Mouse (Mus musculus) adrenal gland, postnatal 14 days (tissue): Measurements from ENCODE around the gene Ttll3. TPM values are rescaled to one million over a fixed set of nuclear protein-coding genes. Genes with fewer than 3 reads are reported as not detected.

Experiments
- DNase-seq: peaks from one replicate; pipeline ENCODE4 v3.0.0; 2021; ENCODE audit warnings: mixed read lengths
- total RNA-seq: library from RNA; stranded (reverse); gene quantifications from 2 replicates; pipeline ENCODE4 v1.2.3, GENCODE M21; 2021

Ttll3 gene
- total RNA-seq, 1 experiment from 2014 or later, result 4.1 TPM

DNA sequence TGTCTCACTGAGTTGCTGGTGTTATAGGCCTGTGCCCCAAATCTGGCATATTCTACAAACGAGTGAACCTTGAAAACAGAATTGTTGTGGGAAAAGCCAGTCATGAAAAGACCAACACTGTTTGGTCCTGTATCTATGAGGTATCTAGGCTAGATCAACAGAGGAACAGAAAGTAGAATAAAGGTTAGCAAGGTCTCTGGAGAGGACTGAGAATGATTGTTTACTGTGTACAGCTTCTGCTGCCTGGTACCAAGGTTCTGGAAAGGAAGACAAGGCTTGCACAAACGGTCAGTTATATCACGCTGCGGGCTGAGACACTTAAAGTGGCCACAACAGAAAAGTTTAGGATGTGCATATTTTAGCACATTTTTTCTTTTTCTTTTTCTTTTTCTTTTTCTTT, 37.6 kb downstream of the Ttll3 start:
- DNase-seq, result no peak

DNA sequence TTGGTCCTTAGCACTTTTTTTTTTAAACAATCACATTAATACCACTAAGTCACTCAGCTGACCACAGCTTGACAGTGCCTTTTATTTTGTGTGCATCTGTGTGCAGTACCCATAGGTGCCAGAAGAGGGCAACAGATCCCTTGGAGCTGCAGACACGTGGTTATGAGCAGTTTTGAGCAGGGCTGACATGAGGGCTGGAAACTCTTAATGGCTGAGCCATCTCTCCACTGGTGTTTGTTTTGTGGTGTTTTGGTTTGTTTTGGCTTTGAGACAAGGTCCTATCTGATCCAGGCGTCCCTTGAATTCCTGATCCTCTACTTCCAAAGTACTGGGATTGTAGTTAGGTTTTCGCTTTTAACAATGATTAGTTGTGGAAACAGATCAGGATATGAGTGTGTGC, 38.3 kb downstream of the Ttll3 start:
- peak; percentile 73 for DNase-seq

DNA sequence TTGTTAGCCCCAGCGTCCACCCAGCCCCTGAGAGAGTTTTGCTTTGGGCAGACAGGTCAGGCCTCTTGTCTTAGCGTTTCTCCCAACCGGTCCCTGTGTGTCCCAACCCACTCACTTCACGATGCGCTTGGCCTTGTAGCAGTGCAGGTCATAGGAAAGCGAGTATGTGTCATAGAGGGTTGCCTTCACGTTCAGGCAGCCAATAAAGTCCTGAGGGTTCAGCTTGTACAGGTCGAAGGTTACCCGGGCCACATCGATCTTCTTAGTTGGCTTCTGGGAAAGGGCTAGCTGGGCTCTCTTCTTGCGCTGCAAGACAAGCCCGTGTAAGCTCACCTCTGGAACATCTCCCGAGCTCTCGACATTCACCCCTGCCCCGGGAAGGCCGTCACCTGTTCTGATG, 38.9 kb downstream of the Ttll3 start:
- DNase-seq, result no peak

DNA sequence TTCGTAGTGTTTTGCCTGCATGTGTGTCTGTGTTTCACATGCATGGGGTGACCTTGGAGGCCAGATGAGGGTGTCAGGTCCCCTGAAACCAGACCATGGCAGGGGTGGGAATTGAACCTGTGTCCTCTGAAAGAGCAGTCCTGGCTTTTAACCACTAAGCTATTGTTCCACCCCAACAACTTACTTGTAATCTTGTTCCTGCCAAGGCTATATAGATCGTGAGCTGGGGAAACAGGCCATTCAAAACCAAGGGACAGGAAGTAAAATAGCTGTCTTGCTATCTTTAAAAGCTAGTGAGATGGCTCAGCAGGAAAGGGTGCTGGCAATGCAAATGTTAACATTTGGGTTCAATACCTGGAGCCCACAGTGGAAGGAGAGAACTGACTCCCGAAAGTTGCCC, 40.9 kb downstream of the Ttll3 start:
- DNase-seq, result no peak

DNA sequence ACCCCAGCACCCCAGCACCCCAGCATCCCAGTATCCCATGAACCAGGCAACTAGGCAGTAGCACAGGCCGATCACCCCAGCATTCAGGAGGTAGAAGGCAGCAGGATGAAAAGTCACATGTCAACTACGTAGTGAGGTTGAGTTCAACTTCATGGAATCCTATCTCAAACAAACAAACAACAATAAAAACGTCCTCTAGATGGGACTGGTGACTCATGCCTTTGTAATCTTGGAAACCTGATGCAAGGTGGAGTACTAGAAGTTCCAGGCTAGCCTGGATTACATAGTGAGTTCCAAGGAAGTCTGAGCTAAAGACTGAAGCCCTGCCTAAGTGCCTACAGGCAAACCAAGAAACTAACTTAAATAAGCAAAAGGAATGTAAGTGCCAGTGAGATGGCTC, 41.8 kb downstream of the Ttll3 start:
- DNase-seq, result no peak

DNA sequence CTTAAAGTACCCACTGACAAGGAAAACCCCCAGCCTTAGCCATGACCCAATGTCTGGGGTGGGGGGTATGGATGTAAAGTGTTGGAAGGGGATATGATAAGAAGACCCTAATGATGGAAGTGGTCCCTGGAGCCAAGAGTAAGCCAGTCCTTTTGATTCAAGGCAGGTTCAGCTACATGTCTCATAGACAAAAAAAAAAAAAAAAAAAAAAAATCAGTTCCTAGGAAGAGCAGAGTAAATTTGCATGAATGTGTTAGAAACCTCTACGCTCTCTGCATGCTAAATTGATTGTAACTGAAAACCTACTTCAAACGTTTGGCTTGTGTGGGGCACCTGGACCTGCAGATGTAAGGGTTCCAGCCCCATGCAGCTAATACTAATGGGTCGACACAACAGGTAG, 42.7 kb downstream of the Ttll3 start:
- DNase-seq, result no peak

DNA sequence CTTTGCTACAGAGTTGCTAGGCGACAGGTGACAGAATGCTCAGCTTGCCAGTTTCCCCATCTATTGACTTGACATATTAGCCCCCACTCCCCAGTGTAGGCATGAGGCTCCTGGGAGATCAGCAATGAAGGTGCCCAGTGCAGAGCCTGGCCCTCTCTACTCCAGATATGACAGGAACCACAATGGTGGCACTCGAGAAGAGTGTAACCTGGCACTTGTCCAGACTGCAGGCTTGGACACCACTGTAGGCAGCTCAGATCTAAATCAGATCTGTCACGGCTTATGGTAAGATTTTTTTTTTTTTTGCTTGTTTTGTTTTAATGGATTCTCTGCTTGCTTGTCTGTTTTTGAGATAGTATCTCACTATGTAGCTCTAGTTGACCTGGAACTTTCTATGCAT, 44.6 kb downstream of the Ttll3 start:
- DNase-seq, result no peak

DNA sequence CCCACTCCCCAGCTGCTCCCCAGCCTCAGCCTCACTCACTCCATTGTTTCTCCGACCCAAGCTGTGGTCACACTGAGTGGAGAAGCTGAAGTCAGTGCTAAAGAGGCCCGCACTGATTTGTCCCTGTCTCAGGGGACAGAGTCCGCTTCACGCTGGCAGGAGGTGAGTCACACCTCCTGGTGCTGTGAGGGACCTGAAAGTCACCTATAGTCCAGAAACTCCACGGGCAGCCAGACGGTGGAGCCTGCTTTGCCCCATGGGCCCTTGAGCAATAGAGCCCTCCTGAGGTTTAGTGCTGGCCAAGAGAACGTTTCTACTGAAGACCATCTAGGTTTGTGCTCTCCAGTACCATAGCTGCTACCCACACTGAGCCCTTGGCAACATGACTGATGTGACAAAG, 45.6 kb downstream of the Ttll3 start:
- peak; percentile 70 for DNase-seq

DNA sequence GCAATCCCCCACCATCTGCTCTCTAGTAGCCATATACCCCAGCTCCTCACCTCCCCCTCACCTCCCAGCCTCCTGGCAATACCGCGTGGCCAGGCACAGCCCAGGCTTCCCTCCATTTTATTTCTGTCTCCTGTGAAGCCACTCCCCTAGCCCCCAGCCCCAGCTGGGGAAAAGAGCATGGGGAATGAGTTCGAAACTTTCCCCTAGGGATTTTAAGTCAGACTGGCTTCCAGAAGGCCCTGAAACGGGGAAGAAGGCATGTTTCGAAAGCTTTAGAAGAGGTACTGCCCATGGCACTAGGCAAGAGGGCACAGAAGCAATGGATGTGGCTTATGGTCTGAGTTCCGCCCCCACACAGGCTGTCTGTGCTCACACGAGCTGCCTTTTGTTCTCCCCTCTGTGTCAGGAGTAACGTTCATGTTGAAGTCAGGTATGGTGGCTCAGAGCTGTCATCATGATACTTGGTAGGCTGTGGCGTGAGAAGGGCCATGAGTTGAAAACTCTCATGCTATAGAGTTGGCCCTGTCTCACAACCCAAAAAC, 46.7 kb downstream of the Ttll3 start, which contains the start of gene Cidec:
Gene Cidec, minus strand, starts transcription at position 97 of the 542 bp plus-strand sequence.
- peak; percentile 36 for DNase-seq

DNA sequence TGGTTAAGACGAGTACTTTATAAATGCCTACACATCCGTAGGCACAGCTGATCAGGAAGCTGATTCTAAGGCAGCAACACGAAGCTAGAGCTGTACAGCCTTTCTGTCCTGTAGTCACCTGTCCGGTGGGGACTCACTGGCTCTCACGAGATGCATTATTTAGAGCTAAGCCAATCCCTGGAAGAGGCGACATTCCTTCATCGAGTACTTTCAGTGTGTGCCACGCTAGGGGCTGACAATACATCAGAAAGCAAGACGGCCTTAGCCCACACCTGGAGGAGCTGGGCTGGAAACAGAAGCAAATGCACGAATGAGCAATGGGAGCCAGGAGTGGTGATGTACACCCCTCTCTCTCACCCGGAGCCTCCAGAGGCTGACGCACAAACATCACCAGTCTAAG, 48.1 kb downstream of the Ttll3 start:
- no peak for DNase-seq

DNA sequence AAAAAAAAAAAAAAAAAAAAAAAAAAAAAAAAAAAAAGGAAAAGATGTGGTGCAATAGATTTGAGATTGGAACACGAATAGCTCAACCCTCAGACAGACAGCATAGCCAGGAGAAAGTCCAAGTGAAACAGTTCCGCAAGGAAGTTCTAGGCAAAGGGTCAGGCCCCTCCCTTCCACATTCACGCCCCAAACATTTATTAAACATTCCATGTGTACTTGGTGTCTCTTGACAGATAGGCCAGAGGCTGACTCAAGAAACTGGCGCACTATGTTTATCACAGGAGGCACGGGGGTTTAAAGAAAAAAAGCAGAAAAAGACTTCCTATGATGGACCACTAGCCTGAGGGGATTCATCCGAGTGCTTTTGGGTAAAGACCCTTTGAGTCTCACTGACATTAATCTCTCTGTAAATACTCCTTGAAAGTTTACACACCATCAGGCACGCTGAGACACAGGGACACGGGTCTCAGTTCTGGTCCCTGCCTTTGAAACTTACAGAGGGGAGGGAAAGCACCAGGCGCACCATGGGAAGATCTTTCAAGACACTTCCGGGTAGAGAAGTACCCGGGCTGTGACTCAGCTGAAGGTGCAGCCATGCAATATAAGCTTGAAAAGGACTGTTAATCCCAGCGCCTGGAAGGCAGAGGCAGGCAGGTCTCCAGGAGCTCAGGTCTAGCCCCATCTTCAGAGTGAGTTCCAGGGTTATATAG, 49.8 kb downstream of the Ttll3 start:
- DNase-seq, result no peak

DNA sequence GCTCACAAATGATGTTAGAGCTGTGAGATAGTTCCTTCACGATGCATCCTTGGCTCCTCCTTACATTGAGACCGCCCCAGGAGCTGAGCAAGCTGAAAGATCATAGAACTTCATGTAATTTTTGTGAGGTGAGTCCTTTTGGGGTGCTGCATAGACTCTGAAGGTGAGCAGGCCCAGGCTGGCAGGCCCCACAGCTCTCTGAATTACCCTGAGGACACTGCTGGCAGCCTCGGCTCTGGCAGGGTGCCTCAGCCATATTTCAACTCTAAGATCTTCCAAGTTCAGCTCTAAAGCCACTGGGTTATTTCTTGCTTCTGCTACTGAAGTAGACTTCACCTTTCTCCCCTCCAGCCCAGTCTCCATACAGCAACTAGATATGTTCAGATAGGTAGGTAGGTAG, 51.6 kb downstream of the Ttll3 start:
- peak; percentile 57 for DNase-seq

DNA sequence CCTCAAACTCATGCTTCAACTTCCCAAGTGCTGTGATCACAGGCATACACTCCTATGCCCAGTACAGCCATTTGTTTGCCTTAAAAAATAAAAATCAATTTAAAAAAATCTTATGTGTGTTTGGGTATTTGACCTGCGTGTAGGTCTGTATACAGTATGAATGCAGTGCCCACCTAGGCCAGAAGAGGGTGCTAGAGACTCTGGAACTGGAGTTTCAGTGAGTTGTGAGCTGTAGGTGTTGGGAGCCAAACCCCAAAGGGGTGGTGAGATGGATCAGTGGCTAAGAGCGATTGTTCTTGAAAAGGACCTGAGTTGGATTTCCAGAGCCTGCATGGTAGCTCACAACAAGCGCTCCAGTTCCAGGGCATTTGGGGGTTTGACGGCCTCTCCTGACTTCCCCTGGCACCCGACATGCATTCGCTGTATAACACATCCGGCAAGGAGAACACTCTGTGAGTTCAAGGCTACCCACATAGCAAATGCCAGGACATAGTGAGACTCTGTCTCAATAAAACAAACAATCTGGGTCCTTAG, 52.2 kb downstream of the Ttll3 start:
- peak; percentile 83 for DNase-seq

DNA sequence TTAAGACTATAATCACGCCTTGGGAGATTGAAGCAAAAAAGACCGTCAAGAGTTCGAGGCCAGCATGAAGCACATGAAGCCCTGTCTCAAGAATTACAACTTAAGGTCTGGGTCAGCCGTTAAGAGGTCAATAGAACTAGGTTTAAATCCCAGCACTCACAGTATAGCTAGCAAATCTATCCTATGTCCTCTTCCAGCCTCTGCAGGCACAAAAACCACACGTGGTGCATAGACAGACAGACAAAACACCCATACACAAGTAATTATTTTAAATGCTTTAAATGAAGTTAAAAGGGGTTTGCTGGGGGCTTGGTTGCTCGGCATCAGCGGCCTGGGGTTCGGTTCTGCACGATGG, 53.0 kb downstream of the Ttll3 start:
- no peak for DNase-seq

DNA sequence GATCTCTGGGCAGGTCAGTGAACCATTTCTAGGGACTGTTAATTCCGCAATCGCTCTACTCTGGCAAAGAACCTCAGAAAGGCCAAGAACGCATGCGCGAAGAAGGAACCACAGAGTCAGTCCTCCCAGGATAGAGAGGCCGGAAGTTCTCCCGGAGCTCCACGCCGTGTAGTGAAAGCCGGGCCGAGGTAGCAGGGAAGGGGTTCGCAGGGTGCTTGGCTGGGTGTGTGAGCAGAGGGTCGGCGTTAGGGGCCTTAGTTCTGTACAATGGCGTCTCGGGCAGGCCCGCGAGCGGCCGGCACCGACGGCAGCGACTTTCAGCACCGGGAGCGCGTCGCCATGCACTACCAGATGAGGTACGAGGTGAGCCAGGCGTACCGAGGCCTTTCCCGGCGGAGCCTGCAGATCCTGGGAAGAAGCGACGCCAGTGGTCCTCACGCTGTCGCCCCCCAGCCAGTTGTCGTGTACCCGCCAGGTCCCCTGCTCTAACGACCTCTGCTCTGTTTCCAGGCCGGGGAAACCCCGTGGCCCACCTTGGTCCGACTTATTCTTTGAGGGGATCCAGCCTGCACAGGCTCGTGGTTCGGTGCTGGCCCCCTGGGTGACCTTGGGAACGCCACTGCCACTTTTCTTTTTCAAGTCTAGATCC, 53.5 kb downstream of the Ttll3 start, which contains the start of gene Jagn1:
Gene Jagn1, plus strand, starts transcription at position 128 of the 649 bp plus-strand sequence.
- DNase-seq, result peak; percentile 96

DNA sequence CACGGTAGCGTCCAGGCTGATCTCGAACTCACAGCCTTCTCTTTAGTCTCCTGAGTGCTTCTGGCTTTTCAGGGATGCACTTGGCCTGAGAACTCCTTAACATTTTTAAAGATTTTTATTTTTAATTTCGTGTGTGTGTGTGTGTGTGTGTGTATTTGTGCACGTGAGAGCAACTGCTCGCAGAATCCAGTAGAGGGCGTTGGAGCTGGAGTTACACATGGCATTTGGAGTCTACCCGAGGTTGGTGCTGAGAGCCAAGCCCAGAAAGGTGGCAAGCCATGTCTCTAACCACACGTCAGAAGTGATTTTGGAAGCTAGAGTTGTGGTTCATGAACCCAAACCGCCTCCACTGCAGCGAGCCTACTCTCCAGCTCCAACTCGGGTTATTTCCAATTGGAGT, 54.0 kb downstream of the Ttll3 start:
- DNase-seq, result peak; percentile 49

DNA sequence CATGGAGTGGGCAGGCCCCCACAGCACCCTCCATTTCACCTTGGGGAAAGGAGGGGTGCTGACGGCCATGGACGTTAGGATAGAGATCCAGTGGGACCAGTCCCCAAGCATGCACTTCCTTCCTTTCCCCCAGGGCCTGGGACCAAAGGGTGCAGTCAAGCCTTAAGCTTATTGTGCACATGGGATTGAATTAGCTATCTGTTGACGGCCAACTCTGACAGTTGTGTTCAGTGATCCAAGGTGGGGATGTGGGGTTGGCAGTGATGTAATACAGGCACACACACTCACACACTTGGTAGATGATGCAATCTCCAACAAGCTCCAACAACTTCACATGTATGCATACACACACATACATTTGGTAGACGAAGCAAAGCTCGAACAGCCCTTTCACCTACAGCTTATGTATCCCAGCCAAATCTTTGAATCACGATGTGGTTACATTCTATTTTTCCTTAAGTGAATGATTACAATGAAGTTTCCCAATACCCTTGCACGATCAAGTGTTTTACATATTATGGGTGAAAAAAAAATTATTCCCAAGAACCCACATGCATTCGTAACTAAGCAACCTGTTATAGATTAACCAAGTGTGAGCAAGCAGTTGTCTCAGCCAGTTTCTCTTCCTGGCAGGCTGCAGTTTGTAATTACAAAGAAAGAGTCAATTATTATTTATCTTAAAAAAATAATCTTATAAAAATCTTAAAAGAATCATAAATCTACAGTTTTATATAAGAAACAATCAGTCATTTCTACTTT, 55.3 kb downstream of the Ttll3 start:
- no peak for DNase-seq

DNA sequence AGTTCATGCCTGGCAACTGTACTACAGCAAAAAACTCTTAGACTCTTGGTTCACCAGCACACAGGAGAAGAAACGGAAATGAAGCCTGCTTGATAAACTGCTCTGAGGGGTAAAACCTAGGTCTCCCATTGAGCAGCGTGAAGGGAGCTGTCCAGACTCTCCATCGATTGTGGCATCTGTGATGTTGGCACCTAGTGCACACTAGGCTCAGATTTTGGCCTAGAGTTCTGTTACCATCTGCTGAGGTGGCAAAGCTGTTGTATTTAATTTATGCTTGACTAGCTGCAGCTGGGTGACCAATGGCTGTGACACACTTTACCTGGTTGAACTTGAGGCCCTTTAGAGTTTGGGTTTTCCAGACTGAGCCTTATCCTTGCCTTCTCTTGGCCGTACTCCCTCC, 58.6 kb downstream of the Ttll3 start:
- DNase-seq, result no peak

DNA sequence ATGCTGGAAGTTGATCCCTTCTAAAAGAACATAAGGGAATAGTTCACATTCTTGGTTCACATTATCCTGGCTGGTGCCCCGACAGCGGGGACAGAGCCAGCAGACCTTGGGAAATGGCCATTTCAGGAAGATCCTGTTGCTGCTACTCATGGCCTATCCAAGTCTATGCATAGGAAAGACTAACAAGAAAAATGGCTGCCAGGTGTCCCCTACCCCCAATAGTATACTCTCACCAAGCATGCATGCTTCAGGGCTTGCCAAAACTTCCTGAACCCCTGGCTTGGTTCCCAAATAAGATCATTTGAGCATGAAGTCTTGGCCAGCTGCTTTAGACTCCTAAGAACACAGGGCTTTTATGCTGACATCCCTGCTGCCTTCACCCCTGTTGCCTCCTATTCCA, 62.8 kb downstream of the Ttll3 start:
- DNase-seq, result no peak

DNA sequence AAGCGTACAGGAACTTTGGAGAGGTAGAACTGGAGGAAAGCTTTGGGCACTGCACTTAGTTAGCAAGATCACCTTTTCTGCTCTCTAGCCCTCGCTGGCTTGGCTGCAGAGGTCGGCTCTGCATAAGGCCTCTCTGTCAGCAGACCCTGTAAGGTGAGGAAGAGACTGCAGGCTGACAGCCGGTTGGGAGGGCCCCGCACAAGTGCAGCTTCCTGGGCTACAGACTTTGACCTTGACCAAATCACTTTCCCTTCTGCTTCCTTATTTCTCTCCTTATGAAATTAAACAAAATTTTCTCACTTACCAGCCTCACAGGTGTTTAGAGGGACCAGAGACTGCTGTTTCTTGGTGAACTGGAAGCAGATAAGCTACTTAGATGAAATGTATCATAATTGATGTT, 65.9 kb downstream of the Ttll3 start:
- no peak for DNase-seq

DNA sequence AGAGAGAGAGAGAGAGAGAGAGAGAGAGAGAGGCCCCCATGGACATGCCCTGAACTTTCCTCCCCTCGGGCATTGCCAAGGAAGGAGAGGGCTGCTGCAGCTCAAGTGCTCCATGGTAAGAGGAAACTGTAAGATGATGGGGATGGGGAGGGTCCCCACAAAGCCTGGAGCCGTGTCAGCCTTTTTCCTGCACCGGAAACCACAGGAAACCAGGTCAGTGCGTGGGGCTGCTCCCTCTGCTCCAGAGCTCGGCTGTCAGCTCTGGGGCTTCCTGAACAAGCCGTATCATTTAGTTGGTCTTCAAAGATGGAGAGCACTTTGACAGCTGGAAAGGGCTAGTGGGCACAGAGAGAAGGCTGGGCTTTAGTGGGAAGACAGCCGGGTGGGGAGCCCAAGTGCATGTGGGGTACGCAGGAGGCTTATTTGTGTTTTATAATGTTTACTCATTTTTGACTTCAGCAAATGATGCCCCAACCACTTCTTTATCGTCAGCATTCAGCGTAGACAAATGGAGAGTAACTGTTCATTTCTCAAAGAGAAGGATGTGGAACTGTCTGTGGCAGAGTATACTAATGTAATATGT, 69.0 kb downstream of the Ttll3 start, which contains the start of gene Il17re:
Gene Il17re, plus strand, starts transcription at position 533 of the 583 bp plus-strand sequence.
- no peak for DNase-seq

DNA sequence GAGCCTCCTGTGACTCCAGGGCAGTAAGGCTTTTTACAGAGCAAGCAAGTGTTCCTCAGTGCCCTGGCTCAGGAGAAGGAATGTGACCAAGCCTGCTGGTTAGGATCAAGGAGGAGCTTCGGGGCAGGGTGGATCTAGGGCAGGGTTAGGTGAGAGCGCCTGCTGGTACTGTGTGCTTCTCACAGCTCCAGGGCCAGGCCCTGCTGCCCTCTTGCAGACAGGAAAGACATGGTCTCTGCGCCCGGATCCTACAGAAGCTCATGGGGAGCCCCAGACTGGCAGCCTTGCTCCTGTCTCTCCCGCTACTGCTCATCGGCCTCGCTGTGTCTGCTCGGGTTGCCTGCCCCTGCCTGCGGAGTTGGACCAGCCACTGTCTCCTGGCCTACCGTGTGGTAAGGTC, 69.6 kb downstream of the Ttll3 start:
- DNase-seq, result no peak
